Mouse (Mus musculus): ENCODE results near the gene Dpysl4.
A peak's percentile ranks its signal among the peaks of the same experiment; 100 is the strongest.

Gene Dpysl4

GRCm38 (mm10) chr7:139096399-139096798 lies 10.6 kb downstream of the Dpysl4 start:
- no peak for DNase-seq (ENCODE audit: low spot score in 2 of 2)

- no peak for DNase-seq (ENCODE audit: low spot score in 2 of 2)
Measured at GRCm38 (mm10) chr7:139100531-139101095, 14.8 kb downstream of the Dpysl4 start.

- DNase-seq (ENCODE audit: low spot score in 2 of 2): no peak
Measured at GRCm38 (mm10) chr7:139101286-139101804, 15.5 kb downstream of the Dpysl4 start.

GRCm38 (mm10) chr7:139101826-139102225 lies 16.0 kb downstream of the Dpysl4 start:
- no peak for DNase-seq (ENCODE audit: low spot score in 2 of 2)

GRCm38 (mm10) chr7:139103960-139104381 lies 18.2 kb downstream of the Dpysl4 start:
- no peak for DNase-seq (ENCODE audit: low spot score in 2 of 2)

- DNase-seq (ENCODE audit: low spot score in 2 of 2): no peak
Measured at GRCm38 (mm10) chr7:139105076-139105475, 19.3 kb downstream of the Dpysl4 start.

GRCm38 (mm10) chr7:139105705-139106104 lies 19.9 kb downstream of the Dpysl4 start:
- DNase-seq (ENCODE audit: low spot score in 2 of 2): no peak

GRCm38 (mm10) chr7:139107908-139108650 lies 22.3 kb downstream of the Dpysl4 start:
- no peak for DNase-seq (ENCODE audit: low spot score in 2 of 2)

GRCm38 (mm10) chr7:139119152-139119774 lies 33.5 kb downstream of the Dpysl4 start:
- peak; percentile 62 to 78 for DNase-seq (ENCODE audit: low spot score in 2 of 2)

- no peak for DNase-seq (ENCODE audit: low spot score in 2 of 2)
Measured at GRCm38 (mm10) chr7:139119775-139120153, 34.0 kb downstream of the Dpysl4 start.

- no peak for DNase-seq (ENCODE audit: low spot score in 2 of 2)
Measured at GRCm38 (mm10) chr7:139125881-139126280, 40.1 kb downstream of the Dpysl4 start.

GRCm38 (mm10) chr7:139126549-139126948 lies 40.7 kb downstream of the Dpysl4 start:
- no peak for DNase-seq (ENCODE audit: low spot score in 2 of 2)

GRCm38 (mm10) chr7:139128994-139129393 lies 43.2 kb downstream of the Dpysl4 start:
- DNase-seq (ENCODE audit: low spot score in 2 of 2): no peak

- no peak for DNase-seq (ENCODE audit: low spot score in 2 of 2)
Measured at GRCm38 (mm10) chr7:139130361-139130760, 44.6 kb downstream of the Dpysl4 start.

- no peak for DNase-seq (ENCODE audit: low spot score in 2 of 2)
Measured at GRCm38 (mm10) chr7:139131538-139131937, 45.7 kb downstream of the Dpysl4 start.

- peak in 1 of 2 experiments; percentile 29 for DNase-seq (ENCODE audit: low spot score in 2 of 2)
Measured at GRCm38 (mm10) chr7:139133446-139133845, 47.6 kb downstream of the Dpysl4 start.

GRCm38 (mm10) chr7:139135236-139135635 lies 49.4 kb downstream of the Dpysl4 start:
- DNase-seq (ENCODE audit: low spot score in 2 of 2): no peak

GRCm38 (mm10) chr7:139136906-139137491 lies 51.2 kb downstream of the Dpysl4 start:
- DNase-seq (ENCODE audit: low spot score in 2 of 2): no peak

GRCm38 (mm10) chr7:139139921-139140461 lies 54.2 kb downstream of the Dpysl4 start:
- DNase-seq (ENCODE audit: low spot score in 2 of 2): no peak

GRCm38 (mm10) chr7:139143785-139144184 lies 58.0 kb downstream of the Dpysl4 start:
- DNase-seq (ENCODE audit: low spot score in 2 of 2): no peak

- DNase-seq (ENCODE audit: low spot score in 2 of 2): no peak
Measured at GRCm38 (mm10) chr7:139145891-139146290, 60.1 kb downstream of the Dpysl4 start.

- DNase-seq (ENCODE audit: low spot score in 2 of 2): no peak
Measured at GRCm38 (mm10) chr7:139147360-139147759, 61.6 kb downstream of the Dpysl4 start.
